Mouse (Mus musculus): ENCODE measurements around the gene Gm20388. TPM values are rescaled to one million over a fixed set of nuclear protein-coding genes. Genes with fewer than 3 reads are reported as not detected.

Gene Gm20388
- polyA plus RNA-seq, 1 experiment from 2014 or later = 1.7 TPM

- peaks cover 34% of the 10 kb centered on the region for H3K4me1 ChIP-seq (replicated peaks)
- no peak overlapping the region for H3K4me3 ChIP-seq
- no peaks in the 10 kb centered on the region for H3K9me3 ChIP-seq
- H3K27me3 ChIP-seq (ENCODE audit: insufficient read depth, poor library complexity, severe bottlenecking) = peaks cover 12% of the 10 kb centered on the region; the same call in 1 of the 2 replicates
- no peaks in the 10 kb centered on the region for H3K36me3 ChIP-seq
- H3K27ac ChIP-seq = peak overlapping the region; percentile 69
- 55% methylated on average over 10 of the region's 10 CpGs for WGBS
- peak; percentile 19 for DNase-seq (ENCODE audit: low spot score)
These were observed 2144.7 kb downstream of the Gm20388 start for GRCm38 (mm10) chr8:122055321-122055720.

GRCm38 (mm10) chr8:122056113-122056512, 2145.5 kb downstream of the Gm20388 start:
- Histone ChIP-seq H3K27ac (no peak overlapping the region), H3K36me3 (no peaks in the 10 kb centered on the region), H3K27me3 (ENCODE audit: insufficient read depth, poor library complexity, severe bottlenecking) (peaks cover 12% of the 10 kb centered on the region; the same call in 1 of the 2 replicates), H3K4me3 (no peak overlapping the region), H3K4me1 (replicated peaks) (peaks cover 40% of the 10 kb centered on the region), H3K9me3 (no peaks in the 10 kb centered on the region)
- 37% methylated on average over 1 of the region's 1 CpGs for WGBS
- DNase-seq (ENCODE audit: low spot score) = no peak

GRCm38 (mm10) chr8:122056882-122057281, 2146.2 kb downstream of the Gm20388 start:
- H3K4me3 ChIP-seq = no peak overlapping the region
- H3K27me3 ChIP-seq (ENCODE audit: insufficient read depth, poor library complexity, severe bottlenecking) = peaks cover 12% of the 10 kb centered on the region; the same call in 1 of the 2 replicates
- 84% methylated on average over 7 of the region's 7 CpGs for WGBS
- no peak overlapping the region for H3K27ac ChIP-seq
- no peaks in the 10 kb centered on the region for H3K9me3 ChIP-seq
- no peak for DNase-seq (ENCODE audit: low spot score)
- no peaks in the 10 kb centered on the region for H3K36me3 ChIP-seq
- H3K4me1 ChIP-seq (replicated peaks) = peaks cover 44% of the 10 kb centered on the region

GRCm38 (mm10) chr8:122058510-122058909, 2147.9 kb downstream of the Gm20388 start:
- Histone ChIP-seq H3K27ac (no peak overlapping the region), H3K27me3 (ENCODE audit: insufficient read depth, poor library complexity, severe bottlenecking) (peaks cover 12% of the 10 kb centered on the region; the same call in 1 of the 2 replicates), H3K4me3 (no peak overlapping the region), H3K9me3 (no peaks in the 10 kb centered on the region), H3K36me3 (no peaks in the 10 kb centered on the region), H3K4me1 (replicated peaks) (peaks cover 44% of the 10 kb centered on the region)
- no peak for DNase-seq (ENCODE audit: low spot score)
- 60% methylated on average over 9 of the region's 9 CpGs for WGBS

GRCm38 (mm10) chr8:122058951-122059350, 2148.3 kb downstream of the Gm20388 start:
- no peaks in the 10 kb centered on the region for H3K9me3 ChIP-seq
- H3K27me3 ChIP-seq (ENCODE audit: insufficient read depth, poor library complexity, severe bottlenecking) = peaks cover 13% of the 10 kb centered on the region; the same call in 1 of the 2 replicates
- WGBS = 80% methylated on average over 8 of the region's 8 CpGs
- peaks cover 40% of the 10 kb centered on the region for H3K4me1 ChIP-seq (replicated peaks)
- no peak overlapping the region for H3K27ac ChIP-seq
- H3K4me3 ChIP-seq = no peak overlapping the region
- H3K36me3 ChIP-seq = no peaks in the 10 kb centered on the region
- DNase-seq (ENCODE audit: low spot score) = no peak

GRCm38 (mm10) chr8:122062508-122063223, 2152.0 kb downstream of the Gm20388 start:
- Histone ChIP-seq H3K4me1 (replicated peaks) (peaks cover 30% of the 10 kb centered on the region; the same call in 1 of the 2 replicates), H3K27me3 (ENCODE audit: insufficient read depth, poor library complexity, severe bottlenecking) (peaks cover 10% of the 10 kb centered on the region; the same call in 1 of the 2 replicates), H3K4me3 (no peak overlapping the region), H3K36me3 (no peaks in the 10 kb centered on the region), H3K27ac (no peak overlapping the region), H3K9me3 (no peaks in the 10 kb centered on the region)
- 81% methylated on average over 12 of the region's 12 CpGs for WGBS
- no peak for DNase-seq (ENCODE audit: low spot score)

- WGBS = 67% methylated on average over 7 of the region's 7 CpGs
- Histone ChIP-seq H3K9me3 (no peaks in the 10 kb centered on the region), H3K4me3 (no peak overlapping the region), H3K27ac (no peak overlapping the region), H3K27me3 (ENCODE audit: insufficient read depth, poor library complexity, severe bottlenecking) (peaks cover 20% of the 10 kb centered on the region; the same call in 1 of the 2 replicates), H3K4me1 (replicated peaks) (peaks cover 36% of the 10 kb centered on the region), H3K36me3 (no peaks in the 10 kb centered on the region)
- DNase-seq (ENCODE audit: low spot score) = no peak
These were observed 2153.7 kb downstream of the Gm20388 start for GRCm38 (mm10) chr8:122064353-122064752.

- H3K4me3 ChIP-seq = no peak overlapping the region
- H3K9me3 ChIP-seq = no peaks in the 10 kb centered on the region
- H3K4me1 ChIP-seq (replicated peaks) = peaks cover 22% of the 10 kb centered on the region
- H3K27ac ChIP-seq = no peak overlapping the region
- peaks cover 44% of the 10 kb centered on the region for H3K27me3 ChIP-seq (ENCODE audit: insufficient read depth, poor library complexity, severe bottlenecking)
- no peaks in the 10 kb centered on the region for H3K36me3 ChIP-seq
- 65% methylated on average over 15 of the region's 15 CpGs for WGBS
- DNase-seq (ENCODE audit: low spot score) = no peak
These were observed 2157.3 kb downstream of the Gm20388 start for GRCm38 (mm10) chr8:122067783-122068505.

- H3K4me1 ChIP-seq (replicated peaks) = peaks cover 22% of the 10 kb centered on the region
- 86% methylated on average over 13 of the region's 13 CpGs for WGBS
- H3K9me3 ChIP-seq = no peaks in the 10 kb centered on the region
- no peak overlapping the region for H3K27ac ChIP-seq
- DNase-seq (ENCODE audit: low spot score) = no peak
- H3K4me3 ChIP-seq = no peak overlapping the region
- H3K36me3 ChIP-seq = no peaks in the 10 kb centered on the region
- peaks cover 50% of the 10 kb centered on the region for H3K27me3 ChIP-seq (ENCODE audit: insufficient read depth, poor library complexity, severe bottlenecking)
These were observed 2158.0 kb downstream of the Gm20388 start for GRCm38 (mm10) chr8:122068609-122069008.

- Histone ChIP-seq H3K27me3 (ENCODE audit: insufficient read depth, poor library complexity, severe bottlenecking) (peaks cover 52% of the 10 kb centered on the region), H3K9me3 (no peaks in the 10 kb centered on the region), H3K4me1 (replicated peaks) (peaks cover 20% of the 10 kb centered on the region), H3K27ac (no peak overlapping the region), H3K4me3 (no peak overlapping the region), H3K36me3 (no peaks in the 10 kb centered on the region)
- no peak for DNase-seq (ENCODE audit: low spot score)
- 91% methylated on average over 11 of the region's 11 CpGs for WGBS
These were observed 2158.6 kb downstream of the Gm20388 start for GRCm38 (mm10) chr8:122069281-122069680.

- H3K4me1 ChIP-seq (replicated peaks) = peaks cover 16% of the 10 kb centered on the region
- no peak overlapping the region for H3K4me3 ChIP-seq
- no peak for DNase-seq (ENCODE audit: low spot score)
- H3K27ac ChIP-seq = no peak overlapping the region
- no peaks in the 10 kb centered on the region for H3K36me3 ChIP-seq
- peaks cover 64% of the 10 kb centered on the region for H3K27me3 ChIP-seq (ENCODE audit: insufficient read depth, poor library complexity, severe bottlenecking)
- H3K9me3 ChIP-seq = no peaks in the 10 kb centered on the region
- WGBS = 63% methylated on average over 4 of the region's 4 CpGs
These were observed 2160.6 kb downstream of the Gm20388 start for GRCm38 (mm10) chr8:122071193-122071592.

- H3K36me3 ChIP-seq = no peaks in the 10 kb centered on the region
- no peaks in the 10 kb centered on the region for H3K9me3 ChIP-seq
- H3K4me3 ChIP-seq = no peak overlapping the region
- no peak overlapping the region for H3K27ac ChIP-seq
- peaks cover 25% of the 10 kb centered on the region for H3K4me1 ChIP-seq (replicated peaks)
- DNase-seq (ENCODE audit: low spot score) = no peak
- WGBS = 86% methylated on average over 9 of the region's 9 CpGs
- H3K27me3 ChIP-seq (ENCODE audit: insufficient read depth, poor library complexity, severe bottlenecking) = peaks cover 80% of the 10 kb centered on the region
These were observed 2163.3 kb downstream of the Gm20388 start for GRCm38 (mm10) chr8:122073964-122074363.

- H3K4me3 ChIP-seq = no peak overlapping the region
- H3K9me3 ChIP-seq = no peaks in the 10 kb centered on the region
- H3K4me1 ChIP-seq (replicated peaks) = peaks cover 30% of the 10 kb centered on the region
- 75% methylated on average over 9 of the region's 9 CpGs for WGBS
- H3K27me3 ChIP-seq (ENCODE audit: insufficient read depth, poor library complexity, severe bottlenecking) = peaks cover 80% of the 10 kb centered on the region
- H3K36me3 ChIP-seq = no peaks in the 10 kb centered on the region
- H3K27ac ChIP-seq = no peak overlapping the region
- DNase-seq (ENCODE audit: low spot score) = no peak
These were observed 2163.8 kb downstream of the Gm20388 start for GRCm38 (mm10) chr8:122074442-122074841.

Data from hindbrain, embryonic 10.5 days (tissue).